Mouse (Mus musculus) intestine, postnatal 0 days (tissue): ENCODE results near the gene Olfr1052. TPM values are rescaled to one million over a fixed set of nuclear protein-coding genes. Genes with fewer than 3 reads are reported as not detected.
"Not testable (repeated sequence)": the region's sequence is repeated elsewhere in the genome, so short reads cannot be mapped to it uniquely, and the experiment has no call there.

Source experiments
- ATAC-seq: fragments of 200-750 bp; cut with Nextera tagmentation; 2 replicates; pipeline ENCODE4 v1.8.0; 2017; ENCODE audit warnings: mild to moderate bottlenecking, moderate TSS enrichment, moderate library complexity
- H3K27ac ChIP-seq: fragments of 300-500 bp; sonication (generic); 2 replicates; pipeline ENCODE4 v1.5.1; 2014; ENCODE audit warnings: mild to moderate bottlenecking, low read depth, low read length, moderate library complexity
- H3K27me3 ChIP-seq: fragments of 300-500 bp; sonication (generic); replicated peaks from 2 replicates; pipeline ENCODE4 v1.6.1; 2014; ENCODE audit warnings: low read length, mixed read lengths; ENCODE audit not compliant: control insufficient read depth, insufficient read depth
- H3K36me3 ChIP-seq: fragments of 300-500 bp; sonication (generic); 2 replicates; pipeline ENCODE4 v1.6.1; 2014; ENCODE audit warnings: mild to moderate bottlenecking, moderate library complexity; ENCODE audit not compliant: control insufficient read depth, insufficient read depth
- H3K4me1 ChIP-seq: fragments of 300-500 bp; sonication (generic); replicated peaks from 2 replicates; pipeline ENCODE4 v1.6.1; 2014; ENCODE audit warnings: antibody characterized with exemption, low read length, mixed read lengths; ENCODE audit not compliant: control insufficient read depth, insufficient read depth
- H3K4me2 ChIP-seq: fragments of 300-500 bp; sonication (generic); replicated peaks from 2 replicates; pipeline ENCODE4 v1.6.1; 2014; ENCODE audit warnings: low read depth, mild to moderate bottlenecking, moderate library complexity
- H3K4me3 ChIP-seq: fragments of 300-500 bp; sonication (generic); 2 replicates; pipeline ENCODE4 v1.5.1; 2014; ENCODE audit warnings: low read depth, low read length
- H3K9ac ChIP-seq: fragments of 300-500 bp; sonication (generic); 2 replicates; pipeline ENCODE4 v1.6.1; 2014; ENCODE audit warnings: mild to moderate bottlenecking, low read depth, low read length
- H3K9me3 ChIP-seq: fragments of 300-500 bp; sonication (generic); 2 replicates; pipeline ENCODE4 v1.6.1; 2016; ENCODE audit warnings: mixed run types; ENCODE audit not compliant: control insufficient read depth
- CTCF ChIP-seq: sonication (generic); IDR thresholded peaks from 2 replicates; pipeline ENCODE4 v1.5.1; 2016; ENCODE audit warnings: low read depth, mild to moderate bottlenecking, control low read depth, antibody characterized with exemption, moderate library complexity
- WGBS: fragments of 180-500 bp; shearing (Covaris S2); extraction: QIAGEN DNeasy Blood & Tissue Kit; methylation state at CpG from one replicate; pipeline ENCODE4 v1.1.7; 2014; 5-methylcytosine and 5-hydroxymethylcytosine counted together
- polyA plus RNA-seq: library from polyadenylated mRNA; unstranded; fragments of >200 nt; fragmentation: Nextera tagmentation; extraction: Ambion mirVana; gene quantifications from 2 replicates; pipeline ENCODE4 v1.2.1, GENCODE M21; 2015

The Olfr1052 gene
- polyA plus RNA-seq, result not detected in 2 replicates

DNA sequence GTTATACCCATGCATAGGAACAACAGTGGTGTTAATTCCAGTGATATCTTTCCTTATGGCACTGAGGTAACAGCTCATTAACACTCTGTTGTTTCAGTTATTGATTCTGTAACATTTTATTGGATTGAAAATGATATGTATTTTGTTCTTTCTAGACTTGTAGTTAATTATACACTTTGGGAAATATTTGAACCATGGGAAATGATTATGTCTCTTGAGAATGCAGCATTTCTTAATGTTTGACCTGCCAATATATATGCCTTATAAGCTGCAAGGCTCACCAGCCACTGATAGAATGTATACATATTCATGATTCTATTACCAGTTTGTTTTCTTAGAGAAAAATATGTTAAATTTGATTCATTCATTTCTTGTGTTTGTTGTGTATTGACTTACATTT is at the start of gene Olfr1052:
Olfr1052 (plus strand) TSS at position 301 of the 400 bp plus-strand sequence.
- H3K4me1 ChIP-seq, result no peaks in the 10 kb centered on the region
- no peaks in the 10 kb centered on the region for H3K9me3 ChIP-seq
- H3K9ac ChIP-seq, result no peak within 1 kb of the TSS
- H3K27me3 ChIP-seq, result no peaks in the 10 kb centered on the region
- no peak within 1 kb of the TSS for H3K27ac ChIP-seq
- no peaks in the 10 kb centered on the region for H3K36me3 ChIP-seq
- no peak within 1 kb of the TSS for H3K4me3 ChIP-seq
- H3K4me2 ChIP-seq, result no peak within 1 kb of the TSS
- TF ChIP-seq CTCF, result no peak
- ATAC-seq, result no peak

DNA sequence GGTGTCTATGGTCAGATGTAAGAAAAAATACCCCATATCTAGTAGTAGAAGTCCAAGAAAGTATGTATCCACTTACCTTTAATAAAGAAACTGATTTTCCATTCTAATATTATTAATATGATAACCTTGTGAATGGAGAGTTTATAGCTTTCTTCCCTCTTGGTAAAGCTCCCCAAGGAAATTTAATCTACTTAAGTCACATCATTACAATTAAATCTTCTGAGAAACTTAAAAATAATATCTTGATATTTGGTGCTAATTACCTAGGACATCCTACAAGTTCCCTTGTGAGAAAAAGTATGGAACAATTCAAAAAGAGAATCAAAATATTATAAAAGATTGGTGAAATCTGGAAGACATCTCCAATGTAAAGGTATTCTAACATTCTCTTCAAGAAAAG is 34.0 kb upstream of the Olfr1052 start, which contains the start of gene Olfr1049:
Olfr1049 (minus strand) TSS at position 101 of the 400 bp plus-strand sequence.
- not testable (repeated sequence) for H3K9me3 ChIP-seq, H3K4me1 ChIP-seq, H3K4me2 ChIP-seq, ATAC-seq, H3K27me3 ChIP-seq, H3K36me3 ChIP-seq, H3K27ac ChIP-seq, H3K4me3 ChIP-seq, H3K9ac ChIP-seq

GRCm38 (mm10) chr2:86278988-86279387 is 13.3 kb upstream of the Olfr1052 start, which contains the start of gene Olfr1051:
Olfr1051 (minus strand) TSS chr2:86279088.
- H3K4me1 ChIP-seq, H3K9ac ChIP-seq, H3K27ac ChIP-seq, H3K36me3 ChIP-seq, H3K9me3 ChIP-seq, H3K27me3 ChIP-seq, H3K4me2 ChIP-seq, H3K4me3 ChIP-seq, ATAC-seq: not testable (repeated sequence)

- no peaks in the 10 kb centered on the region for H3K36me3 ChIP-seq
- 62% methylated on average over 3 of the region's 3 CpGs for WGBS
- ATAC-seq, result no peak
- H3K4me1 ChIP-seq, result no peaks in the 10 kb centered on the region
- H3K27me3 ChIP-seq, result no peaks in the 10 kb centered on the region
- no peak for TF ChIP-seq CTCF
- no peak within 1 kb of the TSS for H3K4me2 ChIP-seq
- H3K27ac ChIP-seq, result no peak within 1 kb of the TSS
- no peaks in the 10 kb centered on the region for H3K9me3 ChIP-seq
- no peak within 1 kb of the TSS for H3K4me3 ChIP-seq
- no peak within 1 kb of the TSS for H3K9ac ChIP-seq
Measured at GRCm38 (mm10) chr2:86315184-86315583, 22.9 kb downstream of the Olfr1052 start, which contains the start of gene Olfr1053. Olfr1053 (minus strand) TSS chr2:86315284.

DNA sequence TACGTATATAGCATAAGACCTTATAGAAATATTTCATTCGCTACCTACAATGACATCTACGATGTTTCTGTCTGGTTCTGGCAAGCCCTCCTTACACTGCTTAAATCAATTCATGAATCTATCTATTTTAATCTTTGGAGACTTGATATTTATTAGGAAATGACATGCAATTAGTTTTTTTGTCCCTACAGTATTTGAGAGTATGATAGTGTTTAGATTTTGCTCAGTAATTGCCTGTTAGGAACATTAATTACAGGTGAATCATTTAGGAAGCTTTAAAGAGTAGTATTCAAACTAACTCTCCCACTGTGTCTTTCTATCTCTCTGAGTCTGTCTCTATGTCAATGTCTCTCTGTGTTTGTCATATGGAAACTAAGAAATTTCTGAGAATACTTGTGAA is 43.1 kb downstream of the Olfr1052 start, which contains the start of gene Olfr1054:
Olfr1054 (minus strand) TSS at position 101 of the 400 bp plus-strand sequence.
- H3K9ac ChIP-seq, result no peak within 1 kb of the TSS
- H3K4me1 ChIP-seq, result no peaks in the 10 kb centered on the region
- TF ChIP-seq CTCF, result no peak
- no peak for ATAC-seq
- H3K9me3 ChIP-seq, result no peaks in the 10 kb centered on the region
- no peak within 1 kb of the TSS for H3K4me2 ChIP-seq
- H3K36me3 ChIP-seq, result no peaks in the 10 kb centered on the region
- no peak within 1 kb of the TSS for H3K4me3 ChIP-seq
- H3K27me3 ChIP-seq, result no peaks in the 10 kb centered on the region
- WGBS, result 80% methylated on average over 3 of the region's 3 CpGs
- no peak within 1 kb of the TSS for H3K27ac ChIP-seq

Other genes with a start within 250 kb of the Olfr1052 start
- gene Olfr1034, start 246.6 kb upstream of the Olfr1052 start, polyA plus RNA-seq, result 0.03 TPM in 1 of 2 replicates, not detected in the other
- not detected in 2 replicates for gene Olfr1036, start 218.5 kb upstream of the Olfr1052 start, polyA plus RNA-seq
- gene Olfr1037, start 205.1 kb upstream of the Olfr1052 start, polyA plus RNA-seq, result not detected in 2 replicates
- gene Olfr1039, start 156.5 kb upstream of the Olfr1052 start, polyA plus RNA-seq, result not detected in 2 replicates
- gene Olfr1040, start 145.7 kb upstream of the Olfr1052 start, polyA plus RNA-seq, result not detected in 2 replicates
- gene Olfr1042, start 130.6 kb upstream of the Olfr1052 start, polyA plus RNA-seq, result not detected in 2 replicates
- not detected in 2 replicates for gene Olfr1043, start 124.9 kb upstream of the Olfr1052 start, polyA plus RNA-seq
- not detected in 2 replicates for gene Olfr1044, start 114.6 kb upstream of the Olfr1052 start, polyA plus RNA-seq
- not detected in 2 replicates for gene Olfr52, start 106.8 kb upstream of the Olfr1052 start, polyA plus RNA-seq
- gene Olfr1045, start 89.4 kb upstream of the Olfr1052 start, polyA plus RNA-seq, result not detected in 2 replicates
- gene Olfr1046, start 73.1 kb upstream of the Olfr1052 start, polyA plus RNA-seq, result not detected in 2 replicates
- gene Olfr1047, start 61.1 kb upstream of the Olfr1052 start, polyA plus RNA-seq, result not detected in 2 replicates
- gene Olfr1048, start 52.2 kb upstream of the Olfr1052 start, polyA plus RNA-seq, result not detected in 2 replicates
- gene Olfr1049, start 34.1 kb upstream of the Olfr1052 start, polyA plus RNA-seq, result not detected in 2 replicates
- not detected in 2 replicates for gene Olfr1051, start 13.4 kb upstream of the Olfr1052 start, polyA plus RNA-seq
- gene Olfr1053, start 22.8 kb downstream of the Olfr1052 start, polyA plus RNA-seq, result not detected in 2 replicates
- gene Olfr1054, start 43.0 kb downstream of the Olfr1052 start, polyA plus RNA-seq, result not detected in 2 replicates
- gene Olfr1055, start 57.8 kb downstream of the Olfr1052 start, polyA plus RNA-seq, result not detected in 2 replicates
- not detected in 2 replicates for gene Olfr1056, start 70.0 kb downstream of the Olfr1052 start, polyA plus RNA-seq
- not detected in 2 replicates for gene Olfr1057, start 85.9 kb downstream of the Olfr1052 start, polyA plus RNA-seq
- gene Olfr1058, start 96.1 kb downstream of the Olfr1052 start, polyA plus RNA-seq, result not detected in 2 replicates
- not detected in 2 replicates for gene Olfr1061, start 121.6 kb downstream of the Olfr1052 start, polyA plus RNA-seq
- gene Olfr1062, start 134.3 kb downstream of the Olfr1052 start, polyA plus RNA-seq, result not detected in 2 replicates
- not detected in 2 replicates for gene Olfr1065, start 158.1 kb downstream of the Olfr1052 start, polyA plus RNA-seq
- gene Olfr1066, start 163.8 kb downstream of the Olfr1052 start, polyA plus RNA-seq, result not detected in 2 replicates
- gene Olfr228, start 194.9 kb downstream of the Olfr1052 start, polyA plus RNA-seq, result not detected in 2 replicates
- not detected in 2 replicates for gene Olfr1076, start 216.0 kb downstream of the Olfr1052 start, polyA plus RNA-seq